Mouse (Mus musculus) limb, embryonic 15.5 days (tissue): Measurements from ENCODE around the gene Os9. TPM values are rescaled to one million over a fixed set of nuclear protein-coding genes. Genes with fewer than 3 reads are reported as not detected.
A peak's percentile ranks its signal among the peaks of the same experiment; 100 is the strongest.

Source experiments
- ATAC-seq: fragments of 200-750 bp; cut with Nextera tagmentation; 2 replicates; pipeline ENCODE4 v1.8.0; 2017; ENCODE audit warnings: low read depth, moderate TSS enrichment; ENCODE audit not compliant: insufficient number of reproducible peaks, low FRiP score, low TSS enrichment
- H3K27ac ChIP-seq: fragments of 300-500 bp; sonication (generic); 2 replicates; pipeline ENCODE4 v1.5.1; 2015; ENCODE audit warnings: moderate library complexity, mild to moderate bottlenecking, inconsistent platforms
- H3K27me3 ChIP-seq: fragments of 300-500 bp; sonication (generic); 2 replicates; pipeline ENCODE4 v1.6.1; 2015; ENCODE audit warnings: inconsistent platforms
- H3K36me3 ChIP-seq: fragments of 300-500 bp; sonication (generic); 2 replicates; pipeline ENCODE4 v1.6.1; 2015; ENCODE audit warnings: inconsistent platforms
- H3K4me1 ChIP-seq: fragments of 300-500 bp; sonication (generic); 2 replicates; pipeline ENCODE4 v1.6.1; 2015; ENCODE audit warnings: inconsistent platforms
- H3K4me2 ChIP-seq: fragments of 300-500 bp; sonication (generic); 2 replicates; pipeline ENCODE4 v1.6.1; 2015; ENCODE audit warnings: mild to moderate bottlenecking, inconsistent platforms
- H3K4me3 ChIP-seq: fragments of 300-500 bp; sonication (generic); 2 replicates; pipeline ENCODE4 v1.5.1; 2015; ENCODE audit warnings: mild to moderate bottlenecking, inconsistent platforms
- H3K9ac ChIP-seq: fragments of 300-500 bp; sonication (generic); 2 replicates; pipeline ENCODE4 v1.6.1; 2015; ENCODE audit warnings: inconsistent platforms
- H3K9me3 ChIP-seq: fragments of 300-500 bp; sonication (generic); 2 replicates; pipeline ENCODE4 v1.6.1; 2016; ENCODE audit warnings: inconsistent platforms
- WGBS: fragments of 180-500 bp; shearing (Covaris S2); methylation state at CpG from one replicate; pipeline ENCODE4 v1.1.7; 2015; 5-methylcytosine and 5-hydroxymethylcytosine counted together
- polyA plus RNA-seq: library from polyadenylated mRNA; unstranded; fragments of >200 nt; fragmentation: Nextera tagmentation; extraction: Ambion mirVana; gene quantifications from 2 replicates; pipeline ENCODE4 v1.2.1, GENCODE M21; 2015

Os9 gene
- polyA plus RNA-seq, 1 experiment from 2014 or later = 103 TPM

- Histone ChIP-seq H3K36me3 (no peaks in the 10 kb centered on the region), H3K27me3 (peaks cover 92% of the 10 kb centered on the region), H3K9ac (no peak overlapping the region), H3K4me3 (no peak overlapping the region), H3K4me1 (peaks cover 17% of the 10 kb centered on the region), H3K27ac (no peak overlapping the region), H3K9me3 (no peaks in the 10 kb centered on the region), H3K4me2 (no peak overlapping the region)
- ATAC-seq = no peak
- WGBS = 69% methylated on average over 6 of the region's 6 CpGs
Measured at GRCm38 (mm10) chr10:127085633-127086032, 35.3 kb downstream of the Os9 start.

GRCm38 (mm10) chr10:127085052-127085451, 35.9 kb downstream of the Os9 start:
- no peak overlapping the region for H3K4me3 ChIP-seq
- no peak overlapping the region for H3K9ac ChIP-seq
- WGBS = 75% methylated on average over 9 of the region's 9 CpGs
- no peaks in the 10 kb centered on the region for H3K36me3 ChIP-seq
- ATAC-seq = no peak
- no peak overlapping the region for H3K27ac ChIP-seq
- peaks cover 92% of the 10 kb centered on the region for H3K27me3 ChIP-seq
- H3K9me3 ChIP-seq = no peaks in the 10 kb centered on the region
- H3K4me2 ChIP-seq = no peak overlapping the region
- peaks cover 21% of the 10 kb centered on the region for H3K4me1 ChIP-seq

- 41% methylated on average over 5 of the region's 5 CpGs for WGBS
- Histone ChIP-seq H3K27me3 (peaks cover 92% of the 10 kb centered on the region), H3K36me3 (no peaks in the 10 kb centered on the region), H3K9ac (no peak overlapping the region), H3K9me3 (no peaks in the 10 kb centered on the region), H3K4me3 (no peak overlapping the region), H3K4me2 (no peak overlapping the region), H3K4me1 (peaks cover 32% of the 10 kb centered on the region), H3K27ac (no peak overlapping the region)
- ATAC-seq = no peak
Measured at GRCm38 (mm10) chr10:127083915-127084306, 37.0 kb downstream of the Os9 start.

GRCm38 (mm10) chr10:127083292-127083914, 37.5 kb downstream of the Os9 start:
- Histone ChIP-seq H3K36me3 (no peaks in the 10 kb centered on the region), H3K27me3 (peaks cover 92% of the 10 kb centered on the region), H3K4me1 (peaks cover 35% of the 10 kb centered on the region), H3K27ac (no peak overlapping the region), H3K9ac (no peak overlapping the region), H3K4me3 (no peak overlapping the region), H3K4me2 (no peak overlapping the region), H3K9me3 (no peaks in the 10 kb centered on the region)
- 30% methylated on average over 8 of the region's 8 CpGs for WGBS
- ATAC-seq = no peak

- H3K9me3 ChIP-seq = no peaks in the 10 kb centered on the region
Measured at GRCm38 (mm10) chr10:127081996-127082620, 38.8 kb downstream of the Os9 start.

GRCm38 (mm10) chr10:127080901-127081780, 39.8 kb downstream of the Os9 start:
- no peaks in the 10 kb centered on the region for H3K9me3 ChIP-seq
- H3K4me2 ChIP-seq = peak overlapping the region; percentile 45
- H3K27me3 ChIP-seq = peaks cover 95% of the 10 kb centered on the region
- no peak overlapping the region for H3K27ac ChIP-seq
- ATAC-seq = no peak
- no peak overlapping the region for H3K9ac ChIP-seq
- peaks cover 40% of the 10 kb centered on the region for H3K4me1 ChIP-seq
- H3K36me3 ChIP-seq = no peaks in the 10 kb centered on the region
- WGBS = 4% methylated on average over 47 of the region's 48 CpGs
- H3K4me3 ChIP-seq = peak overlapping the region; percentile 27

More at GRCm38 (mm10) chr10:127081996-127082620, 38.8 kb downstream of the Os9 start:
- WGBS = 29% methylated on average over 8 of the region's 8 CpGs
- Histone ChIP-seq H3K4me1 (peaks cover 40% of the 10 kb centered on the region), H3K9ac (no peak overlapping the region), H3K36me3 (no peaks in the 10 kb centered on the region), H3K27me3 (peaks cover 92% of the 10 kb centered on the region), H3K27ac (no peak overlapping the region), H3K4me2 (peak overlapping the region; percentile 45; the same call in 1 of the 2 replicates), H3K4me3 (peak overlapping the region; percentile 27; the same call in 1 of the 2 replicates)
- peak; percentile 23; the same call in 1 of the 2 replicates for ATAC-seq

- no peaks in the 10 kb centered on the region for H3K36me3 ChIP-seq
- peaks cover 99% of the 10 kb centered on the region for H3K27me3 ChIP-seq
- no peak for ATAC-seq
- 5% methylated on average over 67 of the region's 70 CpGs for WGBS
- H3K9me3 ChIP-seq = no peaks in the 10 kb centered on the region
- peak overlapping the region; percentile 43 for H3K4me3 ChIP-seq
- H3K4me1 ChIP-seq = peaks cover 40% of the 10 kb centered on the region
- peak overlapping the region; percentile 87 for H3K4me2 ChIP-seq
- H3K27ac ChIP-seq = no peak overlapping the region
- H3K9ac ChIP-seq = peak overlapping the region; percentile 37
Measured at GRCm38 (mm10) chr10:127079665-127080391, 41.1 kb downstream of the Os9 start.

GRCm38 (mm10) chr10:127078677-127079575, 42.0 kb downstream of the Os9 start:
- peak overlapping the region; percentile 37 for H3K9ac ChIP-seq
- peaks cover 40% of the 10 kb centered on the region for H3K4me1 ChIP-seq
- H3K27me3 ChIP-seq = peaks cover 93% of the 10 kb centered on the region
- peak; percentile 12; the same call in 1 of the 2 replicates for ATAC-seq
- peak overlapping the region; percentile 43 for H3K4me3 ChIP-seq
- peak overlapping the region; percentile 87 for H3K4me2 ChIP-seq
- H3K9me3 ChIP-seq = no peaks in the 10 kb centered on the region
- no peaks in the 10 kb centered on the region for H3K36me3 ChIP-seq
- no peak overlapping the region for H3K27ac ChIP-seq
- WGBS = 1% methylated on average over 31 of the region's 49 CpGs

GRCm38 (mm10) chr10:127078001-127078676, 42.8 kb downstream of the Os9 start:
- no peak for ATAC-seq
- H3K36me3 ChIP-seq = no peaks in the 10 kb centered on the region
- H3K4me1 ChIP-seq = peaks cover 40% of the 10 kb centered on the region
- no peaks in the 10 kb centered on the region for H3K9me3 ChIP-seq
- peak overlapping the region; percentile 87; the same call in 1 of the 2 replicates for H3K4me2 ChIP-seq
- 2% methylated on average over 11 of the region's 12 CpGs for WGBS
- peaks cover 85% of the 10 kb centered on the region for H3K27me3 ChIP-seq
- no peak overlapping the region for H3K9ac ChIP-seq
- no peak overlapping the region for H3K27ac ChIP-seq
- peak overlapping the region; percentile 43 for H3K4me3 ChIP-seq

- Histone ChIP-seq H3K4me1 (peaks cover 40% of the 10 kb centered on the region), H3K9ac (no peak overlapping the region), H3K27ac (no peak overlapping the region), H3K4me3 (no peak overlapping the region), H3K36me3 (no peaks in the 10 kb centered on the region), H3K27me3 (peaks cover 79% of the 10 kb centered on the region), H3K4me2 (no peak overlapping the region), H3K9me3 (no peaks in the 10 kb centered on the region)
- ATAC-seq = no peak
- WGBS = 2% methylated on average over 10 of the region's 10 CpGs
Measured at GRCm38 (mm10) chr10:127077515-127077914, 43.4 kb downstream of the Os9 start.
